Mouse (Mus musculus): ENCODE data around the gene B830017H08Rik.

GRCm38 (mm10) chr16:17809711-17810110 lies 23.2 kb upstream of the B830017H08Rik start:
- no peak for TF ChIP-seq POLR2A (IDR thresholded peaks at IDR 0.05; ENCODE audit: control insufficient read depth, extremely low read depth, insufficient read depth, low read length, poor library complexity)
- no peak for TF ChIP-seq CTCF (IDR thresholded peaks at IDR 0.05; ENCODE audit: borderline replicate concordance, control insufficient read depth, extremely low read depth, insufficient read depth, low read length, poor library complexity)
